Mouse (Mus musculus): ENCODE results near the gene Icam1. TPM values are rescaled to one million over a fixed set of nuclear protein-coding genes. Genes with fewer than 3 reads are reported as not detected.

Gene Icam1
- polyA plus RNA-seq, 1 experiment from 2014 or later: 5.0 TPM

DNA sequence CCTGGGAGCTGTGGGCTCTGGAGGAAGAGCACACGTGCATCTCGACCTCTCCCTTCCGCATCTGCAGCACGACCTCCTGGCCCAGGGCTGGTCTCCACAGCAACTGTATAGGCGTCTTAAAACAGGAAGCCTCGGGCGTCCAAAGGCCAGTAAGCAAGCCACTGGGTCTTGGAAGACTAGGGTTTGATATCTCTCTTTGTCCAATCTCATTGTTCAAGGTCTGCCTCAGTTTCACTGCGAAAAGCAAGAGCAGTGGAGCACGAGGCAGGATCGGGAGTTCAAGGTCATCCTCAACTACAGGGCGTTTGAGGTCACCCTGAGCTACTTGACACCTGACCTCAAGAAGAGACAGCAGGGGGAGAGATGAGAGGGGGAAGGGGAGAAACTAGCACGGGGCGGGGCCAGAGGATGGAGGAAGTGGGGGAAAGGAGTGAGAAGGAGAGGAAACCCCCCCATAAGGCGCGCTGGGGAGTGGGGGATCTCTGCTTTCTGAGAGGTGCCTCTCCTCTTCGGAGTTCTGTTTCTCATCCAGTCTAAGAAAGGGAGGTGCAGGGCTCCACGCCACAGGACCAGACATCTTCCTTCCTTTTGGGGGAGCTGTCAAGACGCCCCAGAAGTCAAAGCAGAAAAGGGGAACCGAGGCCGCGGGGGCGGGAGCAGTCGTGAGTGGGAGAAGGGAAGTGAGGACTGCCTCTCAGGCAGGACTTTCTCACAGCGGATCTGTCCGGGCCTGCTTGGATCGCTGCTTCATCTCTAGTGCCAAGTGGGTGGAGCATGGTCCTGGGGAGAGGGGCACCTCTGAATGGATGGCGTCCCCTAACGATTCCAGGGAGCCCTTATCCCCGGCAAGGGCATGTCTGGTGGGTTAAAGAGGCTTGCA, 854 bp upstream of the Icam1 start:
- 2% methylated on average over 29 of the region's 29 CpGs for WGBS
- H3K9ac ChIP-seq (replicated peaks): no peak overlapping the region
- no peaks in the 10 kb centered on the region for H3K9me3 ChIP-seq
- H3K27me3 ChIP-seq: peaks cover 72% of the 10 kb centered on the region
- peak overlapping the region; percentile 35 for H3K4me2 ChIP-seq (replicated peaks)
- ATAC-seq (ENCODE audit: low FRiP score, low read depth): no peak
- peaks cover 8% of the 10 kb centered on the region for H3K4me1 ChIP-seq
- H3K4me3 ChIP-seq: peak overlapping the region; percentile 27
- H3K27ac ChIP-seq (replicated peaks): no peak overlapping the region
- no peaks in the 10 kb centered on the region for H3K36me3 ChIP-seq

DNA sequence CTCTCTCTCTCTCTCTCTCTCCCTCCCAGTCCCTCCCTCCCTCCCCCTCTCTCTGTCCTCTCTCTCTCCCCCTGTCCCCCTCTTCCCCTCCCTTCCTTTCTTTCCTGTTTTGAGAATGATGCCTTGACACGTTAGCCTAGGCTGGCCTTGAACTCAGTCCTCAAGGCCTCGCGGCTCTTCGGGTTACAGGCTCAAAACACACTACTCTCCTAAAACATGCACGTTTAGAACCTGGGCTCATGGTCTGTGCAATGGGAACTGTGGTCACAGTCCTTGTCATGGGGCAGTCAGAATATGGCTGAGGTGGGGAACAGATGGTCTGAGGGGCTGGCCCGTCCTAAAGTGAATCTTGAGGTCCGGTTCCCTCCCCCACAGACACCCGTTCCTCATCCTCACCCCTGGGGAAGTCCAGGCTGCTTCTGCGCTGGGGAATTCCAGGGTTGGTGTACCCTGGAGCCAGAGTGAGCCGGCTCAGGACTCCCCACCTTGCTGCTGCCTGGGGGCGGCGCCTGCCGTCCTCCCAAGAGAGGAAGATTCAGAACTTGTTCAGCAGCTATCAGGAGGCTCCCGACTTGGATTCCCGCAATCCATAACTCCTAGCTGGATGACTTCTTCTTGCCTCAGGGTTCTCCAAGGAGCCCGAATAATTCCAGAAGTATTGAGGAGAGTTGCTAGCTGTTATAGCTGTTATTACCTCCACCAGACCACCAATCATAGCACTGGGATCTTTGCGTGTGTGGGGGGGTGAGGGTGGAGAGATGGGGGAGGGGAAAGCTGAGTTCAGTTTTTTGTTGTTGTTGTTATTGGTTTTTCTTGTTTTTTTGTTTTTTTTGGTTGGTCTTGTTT, 769 bp downstream of the Icam1 start:
- peaks cover 87% of the 10 kb centered on the region for H3K27me3 ChIP-seq
- H3K36me3 ChIP-seq: no peaks in the 10 kb centered on the region
- H3K9me3 ChIP-seq: no peaks in the 10 kb centered on the region
- no peak overlapping the region for H3K27ac ChIP-seq (replicated peaks)
- H3K9ac ChIP-seq (replicated peaks): no peak overlapping the region
- no peak overlapping the region for H3K4me3 ChIP-seq
- 5% methylated on average over 17 of the region's 17 CpGs for WGBS
- no peak overlapping the region; the same call in 1 of the 2 replicates for H3K4me2 ChIP-seq (replicated peaks)
- H3K4me1 ChIP-seq: peaks cover 8% of the 10 kb centered on the region
- ATAC-seq (ENCODE audit: low FRiP score, low read depth): no peak

DNA sequence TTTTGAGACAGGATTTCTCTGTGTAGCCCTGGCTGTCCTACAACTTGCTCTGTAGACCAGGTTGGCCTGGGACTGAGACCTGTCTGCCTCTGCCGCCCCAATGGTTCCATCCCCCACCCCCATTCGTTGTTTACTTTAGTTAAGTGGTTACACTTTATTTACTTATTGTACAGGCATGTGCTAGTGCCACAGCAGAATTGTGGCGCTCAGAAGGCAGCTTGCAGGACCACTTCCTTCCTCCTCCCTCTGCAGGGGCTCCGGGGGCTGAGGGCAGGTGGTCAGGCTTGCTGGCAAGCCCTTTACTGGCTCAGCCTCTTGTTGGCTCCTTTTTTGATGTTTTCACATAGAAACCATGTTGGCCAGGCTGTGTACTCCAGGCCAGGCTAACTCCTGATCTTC, 1.4 kb downstream of the Icam1 start:
- peaks cover 8% of the 10 kb centered on the region for H3K4me1 ChIP-seq
- no peak overlapping the region for H3K4me3 ChIP-seq
- H3K36me3 ChIP-seq: no peaks in the 10 kb centered on the region
- no peak for ATAC-seq (ENCODE audit: low FRiP score, low read depth)
- no peaks in the 10 kb centered on the region for H3K9me3 ChIP-seq
- no peak overlapping the region for H3K9ac ChIP-seq (replicated peaks)
- H3K27ac ChIP-seq (replicated peaks): no peak overlapping the region
- no peak overlapping the region for H3K4me2 ChIP-seq (replicated peaks)
- 45% methylated on average over 4 of the region's 4 CpGs for WGBS
- peaks cover 88% of the 10 kb centered on the region for H3K27me3 ChIP-seq

DNA sequence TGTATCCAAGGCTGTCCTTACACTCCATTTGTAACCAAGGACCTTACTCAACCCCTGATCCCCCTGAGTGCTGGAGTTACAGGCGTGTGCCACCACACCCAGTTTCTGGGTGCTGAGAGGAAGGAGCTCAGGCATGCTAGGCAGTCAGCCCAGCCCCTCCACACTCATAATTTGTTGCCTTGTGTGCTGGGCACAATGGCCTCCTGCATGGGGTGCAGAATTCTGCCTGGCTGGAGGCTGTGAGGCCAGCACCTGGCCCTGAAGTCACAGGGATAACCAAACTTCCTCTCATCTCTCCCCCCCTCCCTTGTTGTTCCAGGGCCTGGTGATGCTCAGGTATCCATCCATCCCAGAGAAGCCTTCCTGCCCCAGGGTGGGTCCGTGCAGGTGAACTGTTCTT, 2.8 kb downstream of the Icam1 start:
- no peak overlapping the region for H3K4me2 ChIP-seq (replicated peaks)
- H3K36me3 ChIP-seq: no peaks in the 10 kb centered on the region
- no peaks in the 10 kb centered on the region for H3K9me3 ChIP-seq
- no peak overlapping the region for H3K4me3 ChIP-seq
- peaks cover 8% of the 10 kb centered on the region for H3K4me1 ChIP-seq
- H3K27me3 ChIP-seq: peaks cover 79% of the 10 kb centered on the region
- no peak overlapping the region for H3K27ac ChIP-seq (replicated peaks)
- 78% methylated on average over 2 of the region's 2 CpGs for WGBS
- H3K9ac ChIP-seq (replicated peaks): no peak overlapping the region
- no peak for ATAC-seq (ENCODE audit: low FRiP score, low read depth)

DNA sequence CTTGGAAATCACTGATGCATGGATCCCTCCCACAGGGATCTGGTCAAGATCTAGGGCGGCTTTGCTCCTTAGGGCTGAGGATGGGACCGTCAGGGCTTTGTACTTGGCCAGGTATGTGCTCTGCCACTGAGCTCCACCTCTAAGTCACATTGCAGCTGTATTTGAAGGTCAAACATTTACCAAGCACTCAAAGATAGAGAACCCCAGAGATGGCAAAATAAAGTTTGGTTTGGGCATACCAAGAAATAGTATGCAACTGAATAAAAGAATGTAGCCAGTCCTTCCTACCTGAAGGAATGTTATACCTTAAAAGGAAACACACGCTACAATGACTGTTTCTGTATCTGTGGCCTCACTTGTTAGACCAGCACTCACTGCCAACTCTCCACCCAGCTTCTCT, 5.6 kb downstream of the Icam1 start:
- H3K9me3 ChIP-seq: no peaks in the 10 kb centered on the region
- no peak overlapping the region for H3K27ac ChIP-seq (replicated peaks)
- 83% methylated on average over 3 of the region's 3 CpGs for WGBS
- H3K9ac ChIP-seq (replicated peaks): no peak overlapping the region
- peaks cover 66% of the 10 kb centered on the region for H3K27me3 ChIP-seq
- H3K4me1 ChIP-seq: no peaks in the 10 kb centered on the region
- H3K4me2 ChIP-seq (replicated peaks): no peak overlapping the region
- no peak for ATAC-seq (ENCODE audit: low FRiP score, low read depth)
- H3K4me3 ChIP-seq: no peak overlapping the region
- H3K36me3 ChIP-seq: no peaks in the 10 kb centered on the region

DNA sequence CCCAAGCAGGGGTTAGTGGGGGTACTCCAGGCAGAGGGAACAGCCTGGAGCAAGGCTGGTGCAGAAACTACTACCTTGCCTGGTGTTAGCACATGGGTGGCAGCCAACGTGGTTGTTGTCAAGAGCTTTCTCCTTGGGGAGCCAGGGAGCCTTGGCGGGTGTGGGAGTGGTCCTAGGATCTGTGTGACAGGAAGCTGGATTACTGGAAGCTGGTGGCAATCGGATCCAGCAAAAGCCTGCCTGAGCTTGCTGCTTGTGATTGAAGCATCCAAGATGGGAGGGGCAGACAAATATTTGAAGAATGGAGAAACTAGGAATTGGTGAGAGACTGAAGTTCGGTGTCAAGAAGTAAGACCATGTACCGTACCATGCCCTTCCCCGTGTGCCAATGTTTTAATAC, 6.5 kb downstream of the Icam1 start:
- Histone ChIP-seq H3K4me2 (replicated peaks) (no peak overlapping the region), H3K9me3 (no peaks in the 10 kb centered on the region), H3K36me3 (no peaks in the 10 kb centered on the region), H3K4me3 (no peak overlapping the region), H3K4me1 (no peaks in the 10 kb centered on the region), H3K27ac (replicated peaks) (no peak overlapping the region), H3K27me3 (peaks cover 66% of the 10 kb centered on the region), H3K9ac (replicated peaks) (no peak overlapping the region)
- ATAC-seq (ENCODE audit: low FRiP score, low read depth): no peak
- 64% methylated on average over 6 of the region's 6 CpGs for WGBS

DNA sequence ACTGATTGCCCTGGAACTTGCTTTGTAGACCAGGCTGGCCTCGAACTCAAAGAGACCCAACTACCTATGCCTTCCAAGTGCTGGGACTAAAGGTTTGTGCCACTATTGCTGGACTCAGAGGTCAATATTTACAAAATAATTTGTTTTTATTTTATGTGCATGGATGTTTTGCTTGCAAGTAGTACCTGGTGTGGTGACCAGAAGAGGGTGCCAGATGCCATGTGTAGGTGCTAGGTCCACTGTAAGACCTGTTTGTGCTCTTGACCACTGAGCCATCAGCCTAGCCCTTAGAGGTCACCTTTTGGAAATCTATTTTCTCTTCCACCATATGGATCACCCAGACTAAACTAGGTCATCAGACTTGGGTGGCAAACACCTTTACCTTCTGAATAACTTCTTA, 6.9 kb downstream of the Icam1 start:
- WGBS: 82% methylated on average over 1 of the region's 1 CpGs
- no peaks in the 10 kb centered on the region for H3K9me3 ChIP-seq
- no peaks in the 10 kb centered on the region for H3K36me3 ChIP-seq
- no peak for ATAC-seq (ENCODE audit: low FRiP score, low read depth)
- no peak overlapping the region for H3K9ac ChIP-seq (replicated peaks)
- no peak overlapping the region for H3K4me2 ChIP-seq (replicated peaks)
- peaks cover 66% of the 10 kb centered on the region for H3K27me3 ChIP-seq
- no peaks in the 10 kb centered on the region for H3K4me1 ChIP-seq
- H3K4me3 ChIP-seq: no peak overlapping the region
- no peak overlapping the region for H3K27ac ChIP-seq (replicated peaks)

DNA sequence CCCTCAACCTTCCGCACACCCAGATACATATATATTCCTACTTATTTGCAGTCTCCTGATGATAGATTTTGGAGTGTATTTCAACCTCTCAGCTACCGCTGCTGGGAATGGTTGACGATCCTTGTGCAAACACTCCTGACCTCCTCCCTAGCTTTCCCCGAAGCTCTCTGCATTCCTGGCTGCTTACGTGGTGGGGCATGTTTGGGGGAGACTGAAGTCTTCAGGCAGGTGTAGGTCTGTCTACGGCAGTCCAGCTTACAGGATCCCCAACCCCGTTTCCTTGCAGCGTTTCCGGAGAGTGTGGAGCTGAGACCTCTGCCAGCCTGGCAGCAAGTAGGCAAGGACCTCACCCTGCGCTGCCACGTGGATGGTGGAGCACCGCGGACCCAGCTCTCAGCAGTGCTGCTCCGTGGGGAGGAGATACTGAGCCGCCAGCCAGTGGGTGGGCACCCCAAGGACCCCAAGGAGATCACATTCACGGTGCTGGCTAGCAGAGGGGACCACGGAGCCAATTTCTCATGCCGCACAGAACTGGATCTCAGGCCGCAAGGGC, 9.5 kb downstream of the Icam1 start:
- Histone ChIP-seq H3K4me3 (no peak overlapping the region), H3K4me2 (replicated peaks) (no peak overlapping the region), H3K9me3 (no peaks in the 10 kb centered on the region), H3K9ac (replicated peaks) (no peak overlapping the region), H3K27ac (replicated peaks) (no peak overlapping the region), H3K27me3 (peaks cover 72% of the 10 kb centered on the region), H3K36me3 (no peaks in the 10 kb centered on the region), H3K4me1 (peaks cover 8% of the 10 kb centered on the region)
- WGBS: 73% methylated on average over 19 of the region's 19 CpGs
- ATAC-seq (ENCODE audit: low FRiP score, low read depth): no peak

DNA sequence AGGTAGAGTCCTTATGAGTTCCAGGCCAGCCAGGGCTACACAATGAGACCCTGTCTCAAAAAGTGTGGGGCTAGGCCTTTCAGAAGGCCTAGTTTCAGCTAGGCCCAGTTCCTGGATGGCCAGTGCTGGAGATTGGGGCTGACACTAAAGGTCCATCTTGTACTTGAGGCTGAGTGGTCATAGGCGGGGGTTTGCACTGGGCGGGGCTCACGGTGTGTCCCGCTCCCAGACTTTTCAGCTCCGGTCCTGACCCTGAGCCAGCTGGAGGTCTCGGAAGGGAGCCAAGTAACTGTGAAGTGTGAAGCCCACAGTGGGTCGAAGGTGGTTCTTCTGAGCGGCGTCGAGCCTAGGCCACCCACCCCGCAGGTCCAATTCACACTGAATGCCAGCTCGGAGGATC, 11.1 kb downstream of the Icam1 start:
- no peak overlapping the region for H3K4me3 ChIP-seq
- H3K36me3 ChIP-seq: no peaks in the 10 kb centered on the region
- H3K4me2 ChIP-seq (replicated peaks): no peak overlapping the region
- no peak for ATAC-seq (ENCODE audit: low FRiP score, low read depth)
- no peaks in the 10 kb centered on the region for H3K9me3 ChIP-seq
- no peak overlapping the region for H3K9ac ChIP-seq (replicated peaks)
- H3K4me1 ChIP-seq: peaks cover 19% of the 10 kb centered on the region
- H3K27ac ChIP-seq (replicated peaks): no peak overlapping the region
- WGBS: 83% methylated on average over 12 of the region's 12 CpGs
- peaks cover 73% of the 10 kb centered on the region for H3K27me3 ChIP-seq

DNA sequence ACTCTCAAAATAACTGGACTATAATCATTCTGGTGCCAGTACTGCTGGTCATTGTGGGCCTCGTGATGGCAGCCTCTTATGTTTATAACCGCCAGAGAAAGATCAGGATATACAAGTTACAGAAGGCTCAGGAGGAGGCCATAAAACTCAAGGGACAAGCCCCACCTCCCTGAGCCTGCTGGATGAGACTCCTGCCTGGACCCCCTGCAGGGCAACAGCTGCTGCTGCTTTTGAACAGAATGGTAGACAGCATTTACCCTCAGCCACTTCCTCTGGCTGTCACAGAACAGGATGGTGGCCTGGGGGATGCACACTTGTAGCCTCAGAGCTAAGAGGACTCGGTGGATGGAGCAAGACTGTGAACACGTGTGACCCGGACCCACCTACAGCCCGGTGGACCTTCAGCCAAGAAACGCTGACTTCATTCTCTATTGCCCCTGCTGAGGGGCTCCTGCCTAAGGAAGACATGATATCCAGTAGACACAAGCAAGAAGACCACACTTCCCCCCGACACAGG, 12.0 kb downstream of the Icam1 start:
- 56% methylated on average over 8 of the region's 8 CpGs for WGBS
- ATAC-seq (ENCODE audit: low FRiP score, low read depth): no peak
- Histone ChIP-seq H3K9ac (replicated peaks) (no peak overlapping the region), H3K36me3 (no peaks in the 10 kb centered on the region), H3K4me1 (peaks cover 29% of the 10 kb centered on the region), H3K27ac (replicated peaks) (no peak overlapping the region), H3K4me3 (no peak overlapping the region), H3K9me3 (no peaks in the 10 kb centered on the region), H3K27me3 (peaks cover 79% of the 10 kb centered on the region), H3K4me2 (replicated peaks) (no peak overlapping the region)

DNA sequence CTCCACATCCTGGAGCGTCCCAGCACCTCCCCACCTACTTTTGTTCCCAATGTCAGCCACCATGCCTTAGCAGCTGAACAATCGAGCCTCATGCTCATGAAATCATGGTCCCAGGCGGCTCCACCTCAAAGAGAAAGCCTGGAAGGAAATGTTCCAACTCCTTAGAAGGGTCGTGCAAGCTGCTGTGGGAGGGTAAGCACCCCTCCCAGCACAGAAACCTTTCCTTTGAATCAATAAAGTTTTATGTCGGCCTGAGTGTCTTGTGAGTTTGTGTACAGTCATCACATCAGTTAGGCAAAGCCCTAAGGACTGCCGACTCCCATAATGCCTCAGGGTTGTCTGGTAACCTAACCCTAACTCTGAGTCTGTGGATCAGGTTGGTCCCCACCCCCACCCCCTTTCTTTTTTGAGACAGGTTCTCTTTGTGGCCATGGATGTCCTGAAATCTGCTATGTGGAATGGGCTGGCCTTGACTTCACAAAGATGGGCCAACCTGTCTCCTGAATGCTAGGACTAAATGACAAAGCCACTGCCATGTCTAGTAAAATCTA, 12.8 kb downstream of the Icam1 start:
- peaks cover 87% of the 10 kb centered on the region for H3K27me3 ChIP-seq
- H3K9me3 ChIP-seq: no peaks in the 10 kb centered on the region
- ATAC-seq (ENCODE audit: low FRiP score, low read depth): no peak
- H3K27ac ChIP-seq (replicated peaks): no peak overlapping the region
- H3K4me3 ChIP-seq: no peak overlapping the region
- no peak overlapping the region for H3K4me2 ChIP-seq (replicated peaks)
- H3K36me3 ChIP-seq: no peaks in the 10 kb centered on the region
- WGBS: 72% methylated on average over 6 of the region's 6 CpGs
- no peak overlapping the region for H3K9ac ChIP-seq (replicated peaks)
- H3K4me1 ChIP-seq: peaks cover 37% of the 10 kb centered on the region

All from midbrain, embryonic 12.5 days (tissue).